Mouse (Mus musculus) olfactory bulb, adult 2 months (tissue): ENCODE measurements around the gene Eif3j1. TPM values are rescaled to one million over a fixed set of nuclear protein-coding genes. Genes with fewer than 3 reads are reported as not detected.
"Not testable (repeated sequence)": the region's sequence is repeated elsewhere in the genome, so short reads cannot be mapped to it uniquely, and the experiment has no call there.

ENCODE experiments used
- H3K27ac ChIP-seq: fragments of 200-500 bp; 2 replicates; pipeline ENCODE4 v1.5.1; 2012; ENCODE audit warnings: low read depth, low read length; ENCODE audit not compliant: insufficient read depth
- H3K4me1 ChIP-seq: fragments of 200-500 bp; 2 replicates; pipeline ENCODE4 v1.6.1; 2012; ENCODE audit warnings: low read length; ENCODE audit not compliant: control insufficient read depth, insufficient read depth
- H3K4me3 ChIP-seq: fragments of 200-500 bp; 2 replicates; pipeline ENCODE4 v1.5.1; 2012; ENCODE audit warnings: mild to moderate bottlenecking, low read depth, low read length, moderate library complexity; ENCODE audit not compliant: insufficient read depth
- CTCF ChIP-seq: fragments of 200-500 bp; IDR thresholded peaks from 2 replicates; pipeline ENCODE4 v1.5.1; 2012; ENCODE audit warnings: low read depth, mild to moderate bottlenecking, low read length, moderate library complexity; ENCODE audit not compliant: insufficient read depth
- POLR2A ChIP-seq: fragments of 200-500 bp; IDR thresholded peaks from 2 replicates; pipeline ENCODE4 v1.6.1; 2012; ENCODE audit warnings: mild to moderate bottlenecking, low read depth, low read length, moderate library complexity; ENCODE audit not compliant: insufficient read depth
- WGBS: fragments of 180-500 bp; shearing (Covaris S2); methylation state at CpG from one replicate; pipeline ENCODE4 v1.1.7; 2018; 5-methylcytosine and 5-hydroxymethylcytosine counted together
- polyA plus RNA-seq: library from polyadenylated mRNA; stranded (reverse); fragments of >200 nt; gene quantifications from 2 replicates; pipeline ENCODE4 v1.2.4, GENCODE M21; 2012; ENCODE audit warnings: low replicate concordance; ENCODE audit not compliant: missing spikeins, insufficient read depth, insufficient read length

The Eif3j1 gene
- polyA plus RNA-seq: not detected in 2 replicates

DNA sequence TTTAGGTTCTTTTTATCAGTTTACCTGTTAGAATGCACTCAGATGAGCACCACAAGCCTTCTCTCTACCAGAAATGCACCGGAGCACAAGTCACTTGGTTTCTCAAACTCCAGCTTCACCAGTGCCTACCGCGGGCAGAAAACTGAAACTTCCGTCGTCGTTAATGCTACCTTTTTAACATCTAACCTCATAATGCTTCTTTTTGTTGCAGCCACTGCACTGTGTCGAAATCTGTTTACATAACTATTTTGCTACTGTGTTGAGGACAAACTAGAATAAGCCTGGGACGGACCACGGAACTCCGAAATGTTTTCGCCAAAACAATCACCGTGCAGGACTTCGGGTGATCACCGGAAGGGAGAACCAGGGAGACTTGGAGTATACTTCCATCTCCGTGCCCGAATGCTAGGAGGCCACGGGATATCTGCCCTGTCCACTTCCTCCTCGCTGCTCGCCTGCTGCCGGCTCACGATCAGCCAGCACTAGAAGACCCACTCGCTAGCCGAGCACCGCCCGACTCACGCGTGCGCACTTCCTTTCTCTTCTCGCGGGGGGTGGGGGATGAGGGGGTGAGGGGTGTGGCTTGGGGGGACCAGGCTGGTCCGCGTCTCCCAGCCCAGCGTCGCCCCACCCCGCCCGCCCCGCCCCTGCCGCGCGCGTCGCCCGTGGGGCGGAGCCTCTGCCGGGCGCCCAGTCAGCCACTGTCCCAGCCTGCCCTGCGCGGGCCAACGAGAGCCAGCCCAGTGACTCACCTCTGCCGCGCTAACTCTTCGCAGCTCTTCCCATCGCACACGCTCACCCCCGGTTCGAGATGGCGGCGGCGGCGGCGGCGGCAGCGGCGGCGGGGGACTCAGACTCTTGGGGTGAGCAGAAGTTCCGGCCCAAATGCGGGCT, at the start of gene Eif3j1:
TSS of gene Eif3j1 (plus strand) at position 685 of the 894 bp plus-strand sequence.
- H3K27ac ChIP-seq: peak within 1 kb of the TSS; percentile 10
- TF ChIP-seq POLR2A: peak; percentile 93
- TF ChIP-seq CTCF: no peak
- peak within 1 kb of the TSS; percentile 94 for H3K4me3 ChIP-seq
- no peaks in the 10 kb centered on the region for H3K4me1 ChIP-seq
- under 1% methylated on average over 63 of the region's 67 CpGs for WGBS

GRCm38 (mm10) chr2:121995738-121996137, 32.6 kb upstream of the Eif3j1 start:
- H3K27ac ChIP-seq: no peak overlapping the region
- WGBS: 91% methylated on average over 1 of the region's 1 CpGs
- no peak overlapping the region for H3K4me3 ChIP-seq
- no peaks in the 10 kb centered on the region for H3K4me1 ChIP-seq
- TF ChIP-seq CTCF (no peak), POLR2A (no peak)

GRCm38 (mm10) chr2:122008832-122009231, 19.5 kb upstream of the Eif3j1 start:
- Histone ChIP-seq H3K4me3 (no peak overlapping the region), H3K27ac (no peak overlapping the region), H3K4me1 (no peaks in the 10 kb centered on the region)
- TF ChIP-seq CTCF: no peak
- no peak for TF ChIP-seq POLR2A
- 92% methylated on average over 3 of the region's 3 CpGs for WGBS

DNA sequence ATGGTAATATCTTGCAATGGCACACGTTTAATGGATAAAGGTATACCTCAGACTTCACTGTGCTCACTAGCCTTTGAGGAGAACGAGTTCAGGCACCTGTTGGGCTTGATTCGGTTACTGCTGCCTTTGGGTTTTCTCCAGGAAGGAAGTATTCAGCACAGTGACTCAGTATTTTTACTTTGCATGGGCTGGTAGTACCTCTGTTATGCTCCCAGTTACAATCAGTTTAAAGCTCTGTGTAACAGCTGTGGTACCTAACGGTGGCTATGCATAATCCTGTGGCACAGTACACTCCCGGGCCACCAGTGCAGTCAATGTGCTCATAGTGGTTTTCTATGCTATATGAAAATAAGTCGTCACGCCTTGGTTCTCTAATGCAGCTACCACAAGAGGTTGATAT, 16.9 kb upstream of the Eif3j1 start:
- no peak for TF ChIP-seq CTCF
- TF ChIP-seq POLR2A: no peak
- H3K27ac ChIP-seq: no peak overlapping the region
- 91% methylated on average over 7 of the region's 7 CpGs for WGBS
- no peaks in the 10 kb centered on the region for H3K4me1 ChIP-seq
- no peak overlapping the region for H3K4me3 ChIP-seq

GRCm38 (mm10) chr2:122018705-122019104, 9.6 kb upstream of the Eif3j1 start:
- Histone ChIP-seq H3K4me3 (no peak overlapping the region), H3K4me1 (no peaks in the 10 kb centered on the region), H3K27ac (no peak overlapping the region)
- TF ChIP-seq POLR2A (no peak), CTCF (no peak)
- WGBS: 86% methylated on average over 1 of the region's 1 CpGs

GRCm38 (mm10) chr2:122022284-122022683, 6.1 kb upstream of the Eif3j1 start:
- Histone ChIP-seq H3K4me1 (no peaks in the 10 kb centered on the region), H3K27ac (no peak overlapping the region), H3K4me3 (no peak overlapping the region)
- 79% methylated on average over 2 of the region's 2 CpGs for WGBS
- TF ChIP-seq POLR2A (no peak), CTCF (no peak)

DNA sequence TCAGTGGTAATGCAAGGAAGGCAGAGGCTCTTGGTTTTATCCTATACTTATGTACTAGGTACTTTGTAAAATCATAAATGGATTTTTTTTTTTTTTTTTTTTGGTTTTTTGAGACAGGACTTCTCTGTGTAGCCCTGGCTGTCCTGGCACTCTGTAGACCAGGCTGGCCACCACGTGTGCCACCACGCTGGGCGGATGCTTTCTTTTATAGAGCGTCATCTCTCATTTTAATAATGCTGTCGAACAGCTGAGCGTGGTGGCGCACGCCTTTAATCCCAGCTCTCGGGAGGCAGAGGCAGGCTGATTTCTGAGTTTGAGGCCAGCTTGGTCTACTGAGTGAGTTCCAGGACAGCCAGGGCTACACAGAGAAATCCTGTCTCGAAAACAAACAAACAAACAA, 1.3 kb upstream of the Eif3j1 start:
- not testable (repeated sequence) for H3K27ac ChIP-seq, H3K4me3 ChIP-seq, H3K4me1 ChIP-seq
- WGBS: 94% methylated on average over 10 of the region's 10 CpGs

GRCm38 (mm10) chr2:122028756-122029700, 682 bp downstream of the Eif3j1 start:
- Histone ChIP-seq H3K4me3 (peak overlapping the region; percentile 94), H3K4me1 (no peaks in the 10 kb centered on the region), H3K27ac (no peak overlapping the region; the same call in 1 of the 2 replicates)
- TF ChIP-seq POLR2A: no peak
- TF ChIP-seq CTCF: no peak
- WGBS: under 1% methylated on average over 71 of the region's 71 CpGs

GRCm38 (mm10) chr2:122031970-122032369, 3.6 kb downstream of the Eif3j1 start:
- no peak overlapping the region for H3K27ac ChIP-seq
- no peaks in the 10 kb centered on the region for H3K4me1 ChIP-seq
- TF ChIP-seq POLR2A: no peak
- TF ChIP-seq CTCF: no peak
- H3K4me3 ChIP-seq: no peak overlapping the region
- WGBS: 83% methylated on average over 6 of the region's 6 CpGs
